Mouse (Mus musculus) hindbrain, embryonic 11.5 days (tissue): Measurements from ENCODE around the gene Tank. TPM values are rescaled to one million over a fixed set of nuclear protein-coding genes. Genes with fewer than 3 reads are reported as not detected.

Experiments used
- ATAC-seq: fragments of 200-750 bp; cut with Nextera tagmentation; 2 replicates; pipeline ENCODE4 v1.8.0; 2017; ENCODE audit warnings: mild to moderate bottlenecking, moderate TSS enrichment, moderate library complexity; ENCODE audit not compliant: low FRiP score
- DNase-seq: peaks from one replicate; pipeline ENCODE4 v3.0.0-alpha.2; 2015; ENCODE audit warnings: low spot score
- H3K27ac ChIP-seq: fragments of 300-500 bp; sonication (generic); 2 replicates; pipeline ENCODE4 v1.5.1; 2014; ENCODE audit warnings: mild to moderate bottlenecking, low read depth, low read length
- H3K27me3 ChIP-seq: fragments of 300-500 bp; sonication (generic); 2 replicates; pipeline ENCODE4 v1.6.1; 2014; ENCODE audit warnings: mild to moderate bottlenecking, low read length, moderate library complexity, mixed read lengths; ENCODE audit not compliant: control insufficient read depth, insufficient read depth
- H3K36me3 ChIP-seq: fragments of 300-500 bp; sonication (generic); 2 replicates; pipeline ENCODE4 v1.6.1; 2014; ENCODE audit warnings: mild to moderate bottlenecking, low read length, moderate library complexity, mixed read lengths; ENCODE audit not compliant: control insufficient read depth, insufficient read depth
- H3K4me1 ChIP-seq: fragments of 300-500 bp; sonication (generic); replicated peaks from 2 replicates; pipeline ENCODE4 v1.6.1; 2014; ENCODE audit warnings: low read length, mixed read lengths; ENCODE audit not compliant: control insufficient read depth, insufficient read depth
- H3K4me2 ChIP-seq: fragments of 300-500 bp; sonication (generic); replicated peaks from 2 replicates; pipeline ENCODE4 v1.6.1; 2014; ENCODE audit warnings: mild to moderate bottlenecking, low read depth, low read length
- H3K4me3 ChIP-seq: fragments of 300-500 bp; sonication (generic); 2 replicates; pipeline ENCODE4 v1.5.1; 2014; ENCODE audit warnings: low read depth, low read length
- H3K9ac ChIP-seq: fragments of 300-500 bp; sonication (generic); 2 replicates; pipeline ENCODE4 v1.6.1; 2014; ENCODE audit warnings: low read depth, low read length
- H3K9me3 ChIP-seq: fragments of 300-500 bp; sonication (generic); 2 replicates; pipeline ENCODE4 v1.6.1; 2016; ENCODE audit warnings: low read length; ENCODE audit not compliant: control insufficient read depth
- WGBS: fragments of 180-500 bp; shearing (Covaris S2); extraction: QIAGEN DNeasy Blood & Tissue Kit; methylation state at CpG from one replicate; pipeline ENCODE4 v1.1.7; 2014; 5-methylcytosine and 5-hydroxymethylcytosine counted together
- polyA plus RNA-seq: library from polyadenylated mRNA; unstranded; fragments of >200 nt; fragmentation: Nextera tagmentation; extraction: Ambion mirVana; gene quantifications from 2 replicates; pipeline ENCODE4 v1.2.1, GENCODE M21; 2014

Gene Tank
- polyA plus RNA-seq, 1 experiment from 2014 or later: 35.8 TPM

DNA sequence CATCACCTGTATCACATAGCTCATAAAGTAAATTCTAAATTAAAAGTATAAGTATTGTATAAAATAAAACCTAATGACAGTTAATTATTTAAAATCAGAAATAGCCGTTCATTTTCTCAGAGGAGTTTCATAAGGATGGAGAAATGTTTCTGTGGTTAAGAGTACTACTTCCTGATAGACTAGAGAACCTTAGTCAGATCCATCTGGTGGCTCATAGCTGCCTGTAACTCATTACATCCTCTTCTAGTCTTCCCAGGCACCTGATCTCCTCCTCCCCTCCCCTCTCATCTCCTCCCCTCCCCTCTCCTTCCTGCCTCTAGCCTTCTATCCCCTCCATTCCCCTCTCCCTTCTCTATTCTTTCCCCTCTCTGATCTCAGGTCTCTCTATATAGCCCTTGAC is 103.2 kb downstream of the Tank start:
- 97% methylated on average over 1 of the region's 1 CpGs for WGBS
- H3K4me2 ChIP-seq: no peak overlapping the region
- no peak for ATAC-seq

DNA sequence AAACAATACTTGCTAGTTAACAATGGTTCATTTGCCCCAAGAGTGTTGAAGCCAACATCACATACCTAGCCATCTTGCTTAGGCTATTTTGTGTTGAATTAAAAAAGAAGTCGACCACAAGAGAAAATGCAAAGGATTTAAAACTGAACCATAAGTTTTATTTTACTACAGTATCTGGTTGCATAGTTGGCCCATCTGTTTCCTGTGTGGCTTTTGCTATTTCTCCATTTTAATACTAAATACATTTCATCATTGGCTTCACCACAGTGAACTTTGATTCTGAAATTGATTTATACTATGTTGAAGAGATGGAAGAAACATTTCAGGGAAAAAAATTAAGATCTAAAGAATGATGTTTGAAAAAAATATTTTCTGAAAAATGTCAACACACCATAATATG is 108.1 kb downstream of the Tank start:
- Histone ChIP-seq H3K27me3 (no peaks in the 10 kb centered on the region), H3K27ac (no peak overlapping the region), H3K4me2 (no peak overlapping the region), H3K9ac (no peak overlapping the region), H3K4me3 (no peak overlapping the region), H3K9me3 (no peaks in the 10 kb centered on the region), H3K36me3 (no peaks in the 10 kb centered on the region), H3K4me1 (no peaks in the 10 kb centered on the region)
- 88% methylated on average over 1 of the region's 1 CpGs for WGBS
- ATAC-seq (no peak), DNase-seq (no peak)

More for the DNA sequence above, 103.2 kb downstream of the Tank start:
- Histone ChIP-seq H3K27ac (no peak overlapping the region), H3K4me1 (no peaks in the 10 kb centered on the region), H3K36me3 (no peaks in the 10 kb centered on the region), H3K9me3 (no peaks in the 10 kb centered on the region), H3K27me3 (no peaks in the 10 kb centered on the region), H3K4me3 (no peak overlapping the region), H3K9ac (no peak overlapping the region)
- DNase-seq: no peak

DNA sequence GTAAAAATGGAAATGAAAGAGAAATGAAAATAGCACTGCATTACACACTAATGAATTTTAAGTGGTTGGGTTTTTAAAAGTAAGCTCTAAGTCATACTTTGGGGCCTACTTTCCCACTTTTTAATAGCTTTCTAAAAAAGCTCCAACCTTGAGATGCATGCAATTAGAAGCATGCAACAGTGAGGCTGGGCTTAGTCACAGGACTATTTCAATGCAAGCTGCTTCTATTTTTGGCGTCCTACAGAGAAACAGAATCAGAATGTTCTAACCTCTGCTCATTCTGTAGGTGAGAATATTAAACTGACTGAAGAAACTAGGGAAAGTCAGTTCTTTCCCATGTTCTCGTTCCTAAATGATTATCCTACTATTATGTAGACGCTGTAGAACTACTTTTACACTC is 110.7 kb downstream of the Tank start:
- no peaks in the 10 kb centered on the region for H3K27me3 ChIP-seq
- H3K9me3 ChIP-seq: no peaks in the 10 kb centered on the region
- no peak for DNase-seq
- H3K4me3 ChIP-seq: no peak overlapping the region
- no peaks in the 10 kb centered on the region for H3K4me1 ChIP-seq
- no peak overlapping the region for H3K4me2 ChIP-seq
- WGBS: 82% methylated on average over 3 of the region's 3 CpGs
- H3K9ac ChIP-seq: no peak overlapping the region
- H3K36me3 ChIP-seq: no peaks in the 10 kb centered on the region
- no peak overlapping the region for H3K27ac ChIP-seq
- ATAC-seq: no peak

Other genes starting within 250 kb of the Tank start
- 284 and 288 TPM in 2 replicates for gene Psmd14, start 133.1 kb downstream of the Tank start, polyA plus RNA-seq
- 0.11 TPM in 1 of 2 replicates, not detected in the other for gene Tbr1, start 224.3 kb downstream of the Tank start, polyA plus RNA-seq